Mouse (Mus musculus) CD4-positive, CD25-positive, alpha-beta regulatory T cell (primary cell): Measurements from ENCODE around the gene Btg4. TPM values are rescaled to one million over a fixed set of nuclear protein-coding genes. Genes with fewer than 3 reads are reported as not detected.

Experiments
- polyA plus RNA-seq: library from polyadenylated mRNA; unstranded; fragments of 100-300 nt; shearing (Covaris generic); gene quantifications from one replicate; pipeline ENCODE4 v1.2.1, GENCODE M21; 2017

Gene Btg4
- polyA plus RNA-seq, result not detected

DNA sequence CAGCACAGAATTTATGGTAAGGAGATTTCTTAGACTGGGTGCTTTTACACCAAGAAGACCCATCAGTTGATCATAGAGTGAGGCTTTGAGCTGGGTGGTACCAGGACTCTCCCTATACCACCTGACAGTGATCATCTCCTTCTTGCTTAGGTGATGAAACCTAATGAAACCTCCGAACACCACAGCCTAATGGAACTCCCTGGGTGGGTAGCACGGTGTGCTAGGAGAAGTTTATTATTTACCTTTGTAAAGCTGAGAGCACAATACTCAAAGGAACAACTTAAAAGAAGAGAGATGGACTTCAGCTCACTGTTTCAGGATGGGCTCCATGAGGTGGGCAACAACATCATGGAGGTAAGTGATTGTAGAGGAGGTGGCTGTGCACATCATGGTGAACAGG is at the start of gene Btg4:
Gene Btg4, plus strand, starts transcription at position 301 of the 400 bp plus-strand sequence.

DNA sequence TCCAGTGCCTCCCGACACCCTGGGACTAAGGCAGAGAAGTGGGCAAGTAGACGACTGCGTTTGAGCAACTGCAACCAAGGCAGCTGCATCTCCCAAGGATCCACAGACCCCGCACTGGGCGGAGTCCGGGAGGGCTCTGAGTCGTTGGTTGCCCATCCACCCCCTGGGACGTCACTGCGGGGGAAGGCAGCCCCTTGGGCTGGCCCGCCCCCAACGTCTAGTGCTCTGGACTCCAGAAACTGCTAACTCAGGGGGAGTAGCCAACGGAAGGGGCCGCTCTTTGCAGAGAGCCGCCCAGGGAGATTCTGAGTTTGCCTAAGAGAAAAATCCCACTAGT is 16.2 kb downstream of the Btg4 start, which contains the start of gene Layn:
Gene Layn, minus strand, starts transcription at position 116 of the 337 bp plus-strand sequence.

DNA sequence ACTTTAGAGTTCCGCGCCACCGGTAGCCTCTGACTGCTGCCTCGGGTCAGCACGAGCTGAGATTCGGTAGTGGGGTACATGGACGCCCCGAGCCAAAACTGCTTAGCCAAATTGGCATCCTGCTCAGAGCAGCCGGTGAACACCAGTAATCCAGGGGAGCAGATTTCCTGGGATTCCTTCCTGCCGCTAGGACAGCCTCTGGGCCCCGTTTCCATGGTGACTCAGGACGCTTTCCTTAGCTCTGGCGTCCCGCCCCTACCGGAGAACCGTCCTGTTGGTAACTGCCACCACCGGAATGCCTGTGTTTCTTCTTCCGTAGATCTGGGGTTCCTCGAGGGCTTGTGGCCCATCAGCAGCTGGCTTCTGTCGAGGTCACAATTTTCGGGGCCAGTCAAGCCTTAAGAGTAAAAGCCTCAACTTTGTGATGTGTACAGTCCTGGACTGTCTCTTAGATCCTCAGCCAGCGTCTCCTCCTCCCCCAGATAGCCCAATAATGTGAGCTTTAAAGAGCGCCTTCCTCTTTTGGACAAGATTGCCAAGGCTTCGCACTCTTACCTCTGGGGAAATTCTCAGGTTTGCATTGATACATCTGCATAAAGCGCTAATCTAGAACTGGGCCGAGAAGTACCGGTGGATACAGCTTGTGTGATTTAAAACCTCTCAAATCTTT is 41.2 kb downstream of the Btg4 start, which contains the start of gene 4833427G06Rik:
Gene 4833427G06Rik, minus strand, starts transcription at position 323 of the 670 bp plus-strand sequence.

DNA sequence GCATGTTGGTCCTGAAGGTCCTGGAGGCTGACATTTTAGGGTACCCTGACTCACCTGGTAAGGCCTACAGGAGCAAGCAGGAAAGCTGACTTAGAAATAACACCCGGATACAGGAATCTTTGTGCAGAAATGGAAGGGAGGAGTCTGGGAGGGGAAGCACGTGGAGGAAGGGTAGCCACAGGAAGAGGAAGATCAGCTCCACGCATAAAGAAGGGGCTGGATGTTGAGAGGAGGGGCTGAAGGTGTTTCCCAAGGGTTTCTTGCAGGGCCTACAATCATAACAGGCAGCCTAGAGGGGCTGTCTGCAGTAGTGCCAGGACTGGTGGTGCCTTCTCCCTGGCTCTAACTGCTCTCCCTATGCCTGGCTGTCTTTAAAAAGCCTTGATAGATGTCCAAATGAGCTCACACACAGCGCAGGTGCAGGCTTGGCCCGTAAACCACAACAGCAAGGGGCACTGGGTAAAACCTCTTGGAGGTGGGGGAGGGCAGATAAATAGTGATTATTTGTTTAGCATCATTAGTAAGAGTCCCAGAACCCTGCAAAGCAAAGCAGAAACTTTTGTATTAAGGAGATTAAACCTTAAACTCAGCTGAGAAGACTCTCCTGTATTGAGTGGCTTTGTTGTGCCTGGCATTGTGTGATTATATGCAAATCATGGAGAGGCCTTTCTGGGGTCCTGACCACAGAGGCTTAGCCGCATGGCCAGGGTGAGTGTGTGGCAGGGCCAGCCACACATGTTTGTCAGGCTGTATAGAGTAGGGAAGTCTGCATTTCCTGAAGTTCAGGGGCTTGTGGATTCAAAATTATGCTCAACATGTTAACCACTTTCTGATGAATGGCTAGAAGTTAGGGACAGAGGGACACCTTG is 104.8 kb downstream of the Btg4 start, which contains the start of gene Gm32742:
Gene Gm32742, minus strand, starts transcription at position 206 of the 869 bp plus-strand sequence.

Other genes starting within 250 kb of the Btg4 start
- gene Ppp2r1b, start 215.6 kb upstream of the Btg4 start, polyA plus RNA-seq, result 79.0 TPM
- gene Sik2, start 51.8 kb upstream of the Btg4 start, polyA plus RNA-seq, result 36.6 TPM
- gene Layn, start 16.2 kb downstream of the Btg4 start, polyA plus RNA-seq, result not detected
- not detected for gene 4833427G06Rik, start 41.2 kb downstream of the Btg4 start, polyA plus RNA-seq
- not detected for gene Gm32742, start 104.6 kb downstream of the Btg4 start, polyA plus RNA-seq
- 3.2 TPM for gene Pou2af1, start 152.8 kb downstream of the Btg4 start, polyA plus RNA-seq
- gene Colca2, start 217.7 kb downstream of the Btg4 start, polyA plus RNA-seq, result not detected